Mouse (Mus musculus): ENCODE measurements around the gene Tbc1d30.

DNA sequence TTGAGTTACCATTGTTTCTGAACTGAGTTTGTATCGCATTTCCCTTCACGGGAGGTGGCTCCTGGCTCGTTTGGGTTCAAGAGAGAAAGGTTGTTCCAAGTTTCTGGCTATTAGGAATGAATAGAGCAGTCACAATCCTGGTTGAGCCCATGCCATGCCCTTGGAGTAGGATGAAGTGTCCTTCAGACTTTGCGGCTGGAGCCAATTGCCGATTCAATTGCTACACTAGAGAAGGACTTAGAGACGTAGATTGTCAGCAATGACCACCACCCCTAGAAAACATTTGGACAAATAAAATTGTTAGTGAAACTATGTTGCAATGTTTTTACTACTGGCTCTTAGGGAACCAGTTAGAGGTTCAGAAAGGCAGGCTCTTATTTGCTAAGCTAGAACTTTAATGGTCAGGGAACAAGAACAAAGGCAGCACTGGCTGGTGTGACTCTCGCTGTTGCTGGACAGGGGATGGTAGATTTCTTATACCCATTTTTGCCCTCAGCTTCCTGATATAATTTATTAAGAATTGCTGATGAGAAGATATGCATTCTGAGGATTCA lies 32.6 kb downstream of the Tbc1d30 start:
- no peak for TF ChIP-seq POLR2A (IDR thresholded peaks at IDR 0.05; ENCODE audit: insufficient read depth, low read depth, low read length)
- TF ChIP-seq CTCF (IDR thresholded peaks at IDR 0.05; ENCODE audit: insufficient read depth, low read depth, low read length): no peak

Data from olfactory bulb, adult 2 months (tissue).